Mouse (Mus musculus) kidney, postnatal 36 days (tissue): ENCODE results near the gene Rlf.
A peak's percentile ranks its signal among the peaks of the same experiment; 100 is the strongest.

Experiments used
- DNase-seq, 2 experiments: peaks; one replicate each; pipeline ENCODE4 v3.0.0; 2021 to 2022; ENCODE audit warnings: mixed read lengths in 2 of 2

Gene Rlf

GRCm38 (mm10) chr4:121163501-121164030, 51.3 kb downstream of the Rlf start:
- DNase-seq: peak; percentile 20 to 48

- DNase-seq: no peak
These were observed 105.8 kb downstream of the Rlf start, which contains the start of gene Tmco2 for GRCm38 (mm10) chr4:121109126-121109525. TSS of gene Tmco2 (minus strand) at chr4:121109226.

GRCm38 (mm10) chr4:121103304-121103703, 111.6 kb downstream of the Rlf start:
- no peak for DNase-seq

GRCm38 (mm10) chr4:121097650-121098378, 117.1 kb downstream of the Rlf start, which contains the start of gene Zmpste24:
TSS of gene Zmpste24 (minus strand) at chr4:121098241.
- peak; percentile 86 to 87 for DNase-seq
